Mouse (Mus musculus): ENCODE measurements at regions not wholly inside any gene's neighbourhood (a gene's known extent, or its start where the extent isn't known, plus 50 kb on each side); places are given as distances from the start of the nearest gene placed in this dataset.

DNA sequence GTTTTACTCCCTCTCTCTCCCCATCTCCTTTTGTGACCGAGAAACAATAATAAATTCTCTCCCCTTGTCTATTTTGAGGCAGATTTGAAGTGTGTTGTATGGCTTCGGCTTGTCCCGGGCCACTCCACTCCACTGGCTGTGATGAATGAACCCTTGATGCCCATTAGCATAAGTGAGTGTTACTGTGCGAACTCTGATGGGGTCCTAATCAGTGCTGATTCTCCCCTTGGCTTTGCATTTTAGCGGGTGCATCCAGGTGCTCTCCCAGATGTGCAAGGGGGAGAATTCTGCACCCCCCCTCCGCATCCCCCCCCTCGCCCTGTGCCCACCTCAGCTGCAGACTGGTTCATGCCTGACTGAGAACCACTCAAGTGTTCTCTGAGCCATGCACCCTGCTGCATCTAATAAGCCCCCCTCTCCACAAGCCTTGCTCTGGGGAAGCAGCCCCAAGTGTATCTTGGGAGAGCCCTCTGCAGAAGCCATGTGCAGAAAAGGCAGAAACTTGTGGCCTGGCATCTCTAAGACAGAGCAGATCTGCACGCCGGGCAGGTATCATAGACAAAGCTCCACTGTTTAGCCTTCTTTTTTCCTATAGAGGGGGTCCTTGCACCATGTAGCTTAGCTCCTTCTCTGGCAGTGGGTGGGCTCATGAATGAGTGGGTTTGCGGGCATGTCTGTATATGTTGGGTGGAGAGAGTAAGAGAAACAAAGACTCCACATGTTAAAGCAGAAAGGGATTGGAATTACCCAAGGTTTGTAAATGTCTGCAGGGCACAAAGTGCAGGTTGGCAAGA, 507.5 kb downstream of the Slc4a3 start:
- Histone ChIP-seq H3K27ac (ENCODE audit: low read depth, low read length) (no peak overlapping the region), H3K4me3 (ENCODE audit: low read depth, low read length) (no peak overlapping the region), H3K27me3 (replicated peaks; ENCODE audit: control insufficient read depth, insufficient read depth, low read length) (no peaks in the 10 kb centered on the region), H3K4me2 (replicated peaks; ENCODE audit: low read depth) (no peak overlapping the region), H3K9me3 (ENCODE audit: control insufficient read depth) (no peaks in the 10 kb centered on the region), H3K9ac (ENCODE audit: low read depth, low read length) (no peak overlapping the region), H3K4me1 (replicated peaks; ENCODE audit: control insufficient read depth, insufficient read depth, low read length) (no peaks in the 10 kb centered on the region), H3K36me3 (ENCODE audit: control insufficient read depth, insufficient read depth) (no peaks in the 10 kb centered on the region)
- no peak for ATAC-seq
- 78% methylated on average over 10 of the region's 10 CpGs for WGBS
- no peak for TF ChIP-seq CTCF (IDR thresholded peaks at IDR 0.05; ENCODE audit: low read depth)

DNA sequence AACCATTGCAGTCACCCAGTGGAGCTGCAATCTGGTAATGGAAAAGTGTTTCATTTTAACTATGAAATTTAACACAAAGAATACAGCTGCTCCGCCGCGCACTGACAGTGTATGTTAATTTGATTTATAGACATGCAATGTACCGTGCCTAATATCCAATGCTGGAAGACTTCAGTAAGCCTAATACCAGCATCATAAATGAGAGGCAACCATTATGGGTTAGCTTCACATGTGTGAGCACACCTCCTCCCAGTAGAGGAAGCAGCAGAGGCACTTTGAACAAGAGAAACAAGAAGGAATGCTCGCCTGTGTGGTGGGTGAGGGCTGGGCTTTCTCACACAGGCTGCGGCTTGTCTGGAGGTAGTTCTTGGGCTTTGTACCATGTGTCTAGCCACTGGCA, 519.7 kb downstream of the Slc4a3 start:
- ATAC-seq: no peak
- Histone ChIP-seq H3K9ac (ENCODE audit: low read depth, low read length) (no peak overlapping the region), H3K4me1 (replicated peaks; ENCODE audit: control insufficient read depth, insufficient read depth, low read length) (no peaks in the 10 kb centered on the region), H3K4me2 (replicated peaks; ENCODE audit: low read depth) (no peak overlapping the region), H3K36me3 (ENCODE audit: control insufficient read depth, insufficient read depth) (no peaks in the 10 kb centered on the region), H3K27me3 (replicated peaks; ENCODE audit: control insufficient read depth, insufficient read depth, low read length) (no peaks in the 10 kb centered on the region), H3K27ac (ENCODE audit: low read depth, low read length) (no peak overlapping the region), H3K9me3 (ENCODE audit: control insufficient read depth) (no peaks in the 10 kb centered on the region), H3K4me3 (ENCODE audit: low read depth, low read length) (no peak overlapping the region)
- WGBS: 60% methylated on average over 6 of the region's 6 CpGs
- TF ChIP-seq CTCF (IDR thresholded peaks at IDR 0.05; ENCODE audit: low read depth): no peak

- no peak overlapping the region for H3K9ac ChIP-seq (ENCODE audit: low read depth, low read length)
- H3K9me3 ChIP-seq (ENCODE audit: control insufficient read depth): no peaks in the 10 kb centered on the region
- no peak overlapping the region for H3K27ac ChIP-seq (ENCODE audit: low read depth, low read length)
- no peaks in the 10 kb centered on the region for H3K4me1 ChIP-seq (replicated peaks; ENCODE audit: control insufficient read depth, insufficient read depth, low read length)
- TF ChIP-seq CTCF (IDR thresholded peaks at IDR 0.05; ENCODE audit: low read depth): no peak
- no peak for ATAC-seq
- no peak overlapping the region for H3K4me3 ChIP-seq (ENCODE audit: low read depth, low read length)
- no peaks in the 10 kb centered on the region for H3K36me3 ChIP-seq (ENCODE audit: control insufficient read depth, insufficient read depth)
- no peak overlapping the region for H3K4me2 ChIP-seq (replicated peaks; ENCODE audit: low read depth)
- WGBS: 64% methylated on average over 16 of the region's 16 CpGs
- no peaks in the 10 kb centered on the region for H3K27me3 ChIP-seq (replicated peaks; ENCODE audit: control insufficient read depth, insufficient read depth, low read length)
These were observed 524.8 kb downstream of the Slc4a3 start for GRCm38 (mm10) chr1:76070831-76071321.

DNA sequence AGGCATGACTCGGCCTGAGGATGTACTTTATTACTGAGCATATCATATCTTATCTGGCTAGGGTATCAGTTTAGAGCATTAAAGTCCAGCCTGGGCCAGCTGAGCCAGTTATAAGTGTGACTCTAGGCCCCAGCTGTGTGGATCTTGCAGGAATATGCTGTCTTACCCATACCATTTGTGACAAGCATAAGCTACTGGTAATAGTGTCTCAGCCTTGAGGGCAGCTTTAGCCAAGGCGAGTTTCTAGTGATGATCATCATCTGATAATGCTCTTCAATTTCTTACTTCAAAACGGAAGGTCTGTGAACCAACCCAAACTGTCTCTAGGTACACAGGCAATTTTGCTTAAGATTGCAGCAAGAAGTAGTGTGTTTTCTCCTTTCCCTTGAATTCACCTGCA, 529.1 kb downstream of the Slc4a3 start:
- no peak overlapping the region for H3K9ac ChIP-seq (ENCODE audit: low read depth, low read length)
- no peak for ATAC-seq
- H3K9me3 ChIP-seq (ENCODE audit: control insufficient read depth): no peaks in the 10 kb centered on the region
- TF ChIP-seq CTCF (IDR thresholded peaks at IDR 0.05; ENCODE audit: low read depth): no peak
- H3K27ac ChIP-seq (ENCODE audit: low read depth, low read length): no peak overlapping the region
- H3K27me3 ChIP-seq (replicated peaks; ENCODE audit: control insufficient read depth, insufficient read depth, low read length): no peaks in the 10 kb centered on the region
- H3K4me2 ChIP-seq (replicated peaks; ENCODE audit: low read depth): no peak overlapping the region
- WGBS: 54% methylated on average over 3 of the region's 3 CpGs
- H3K4me3 ChIP-seq (ENCODE audit: low read depth, low read length): no peak overlapping the region
- 0 out of 2 replicates have a peak, but pooled peaks cover 3% of the 10 kb centered on the region for H3K4me1 ChIP-seq (replicated peaks; ENCODE audit: control insufficient read depth, insufficient read depth, low read length)
- no peaks in the 10 kb centered on the region for H3K36me3 ChIP-seq (ENCODE audit: control insufficient read depth, insufficient read depth)

- H3K27ac ChIP-seq (ENCODE audit: low read depth, low read length): no peak overlapping the region
- H3K9ac ChIP-seq (ENCODE audit: low read depth, low read length): no peak overlapping the region
- no peak for ATAC-seq
- no peak overlapping the region for H3K4me3 ChIP-seq (ENCODE audit: low read depth, low read length)
- H3K27me3 ChIP-seq (replicated peaks; ENCODE audit: control insufficient read depth, insufficient read depth, low read length): no peaks in the 10 kb centered on the region
- H3K9me3 ChIP-seq (ENCODE audit: control insufficient read depth): no peaks in the 10 kb centered on the region
- 66% methylated on average over 10 of the region's 10 CpGs for WGBS
- TF ChIP-seq CTCF (IDR thresholded peaks at IDR 0.05; ENCODE audit: low read depth): no peak
- 0 out of 2 replicates have a peak, but pooled peaks cover 3% of the 10 kb centered on the region for H3K4me1 ChIP-seq (replicated peaks; ENCODE audit: control insufficient read depth, insufficient read depth, low read length)
- H3K4me2 ChIP-seq (replicated peaks; ENCODE audit: low read depth): no peak overlapping the region
- H3K36me3 ChIP-seq (ENCODE audit: control insufficient read depth, insufficient read depth): no peaks in the 10 kb centered on the region
These were observed 529.8 kb downstream of the Slc4a3 start for GRCm38 (mm10) chr1:76075685-76076455.

GRCm38 (mm10) chr1:76080241-76080640, 534.2 kb downstream of the Slc4a3 start:
- H3K4me2 ChIP-seq (replicated peaks; ENCODE audit: low read depth): no peak overlapping the region
- H3K4me3 ChIP-seq (ENCODE audit: low read depth, low read length): no peak overlapping the region
- no peak for ATAC-seq
- H3K27me3 ChIP-seq (replicated peaks; ENCODE audit: control insufficient read depth, insufficient read depth, low read length): no peaks in the 10 kb centered on the region
- no peak overlapping the region for H3K9ac ChIP-seq (ENCODE audit: low read depth, low read length)
- no peak overlapping the region for H3K27ac ChIP-seq (ENCODE audit: low read depth, low read length)
- no peaks in the 10 kb centered on the region for H3K9me3 ChIP-seq (ENCODE audit: control insufficient read depth)
- 0 out of 2 replicates have a peak, but pooled peaks cover 3% of the 10 kb centered on the region for H3K4me1 ChIP-seq (replicated peaks; ENCODE audit: control insufficient read depth, insufficient read depth, low read length)
- H3K36me3 ChIP-seq (ENCODE audit: control insufficient read depth, insufficient read depth): no peaks in the 10 kb centered on the region
- 63% methylated on average over 6 of the region's 6 CpGs for WGBS
- TF ChIP-seq CTCF (IDR thresholded peaks at IDR 0.05; ENCODE audit: low read depth): no peak
